Mouse (Mus musculus) ES-Bruce4 (cell line): ENCODE measurements around the gene Vkorc1l1. TPM values are rescaled to one million over a fixed set of nuclear protein-coding genes. Genes with fewer than 3 reads are reported as not detected.

Experiments
- H3K27ac ChIP-seq: 2 replicates; pipeline ENCODE4 v1.5.1; 2012; ENCODE audit warnings: low read length, inconsistent platforms; ENCODE audit not compliant: insufficient read depth
- H3K27me3 ChIP-seq: 2 replicates; pipeline ENCODE4 v1.6.1; 2012; ENCODE audit warnings: mild to moderate bottlenecking, low read length, inconsistent platforms; ENCODE audit not compliant: control insufficient read depth, poor library complexity, insufficient read depth, severe bottlenecking
- H3K36me3 ChIP-seq: 2 replicates; pipeline ENCODE4 v1.6.1; 2012; ENCODE audit warnings: inconsistent platforms, mild to moderate bottlenecking, low read length, moderate library complexity; ENCODE audit not compliant: control insufficient read depth, poor library complexity, insufficient read depth, severe bottlenecking
- H3K4me1 ChIP-seq: one replicate; pipeline ENCODE4 v1.8.1; 2011; ENCODE audit warnings: low read length; ENCODE audit not compliant: control insufficient read depth, insufficient read depth
- H3K4me3 ChIP-seq: 2 replicates; pipeline ENCODE4 v1.5.1; 2011; ENCODE audit warnings: low read depth, mild to moderate bottlenecking, low read length
- H3K9ac ChIP-seq: 2 replicates; pipeline ENCODE4 v1.6.1; 2012; ENCODE audit warnings: low read depth, mild to moderate bottlenecking, inconsistent platforms; ENCODE audit not compliant: poor library complexity, severe bottlenecking
- H3K9me3 ChIP-seq: replicated peaks from 2 replicates; pipeline ENCODE4 v1.6.1; 2012; ENCODE audit warnings: mild to moderate bottlenecking, low read length, inconsistent platforms; ENCODE audit not compliant: control insufficient read depth, poor library complexity, insufficient read depth, severe bottlenecking
- CTCF ChIP-seq: IDR thresholded peaks from one replicate; pipeline ENCODE4 v1.8.1; 2011; ENCODE audit warnings: low read depth, low read length
- EP300 ChIP-seq: IDR thresholded peaks from 2 replicates; pipeline ENCODE4 v1.6.1; 2011; ENCODE audit warnings: low read depth, low read length; ENCODE audit not compliant: insufficient read depth
- POLR2A ChIP-seq: IDR thresholded peaks from one replicate; pipeline ENCODE4 v1.8.1; 2011; ENCODE audit warnings: low read length; ENCODE audit not compliant: insufficient read depth
- polyA plus RNA-seq: library from polyadenylated mRNA; stranded (reverse); fragments of >200 nt; gene quantifications from 2 replicates; pipeline ENCODE4 v1.2.4, GENCODE M21; 2011; ENCODE audit warnings: low read depth; ENCODE audit not compliant: missing spikeins, insufficient read depth, insufficient read length

Gene Vkorc1l1
- polyA plus RNA-seq, 1 experiment = 72.6 TPM

GRCm38 (mm10) chr5:130023067-130023766 lies 81.4 kb downstream of the Vkorc1l1 start:
- TF ChIP-seq POLR2A (no peak), EP300 (no peak), CTCF (no peak)
- H3K27me3 ChIP-seq = no peaks in the 10 kb centered on the region
- no peaks in the 10 kb centered on the region for H3K9me3 ChIP-seq
- peak overlapping the region; percentile 48; the same call in 1 of the 2 replicates for H3K9ac ChIP-seq
- H3K4me1 ChIP-seq = no peaks in the 10 kb centered on the region
- no peak overlapping the region for H3K27ac ChIP-seq
- no peak overlapping the region for H3K4me3 ChIP-seq
- H3K36me3 ChIP-seq = no peaks in the 10 kb centered on the region

GRCm38 (mm10) chr5:130023767-130024539 lies 82.2 kb downstream of the Vkorc1l1 start:
- TF ChIP-seq POLR2A (peak; percentile 55), EP300 (no peak), CTCF (peak; percentile 82)

GRCm38 (mm10) chr5:130027134-130027533 lies 85.4 kb downstream of the Vkorc1l1 start:
- TF ChIP-seq POLR2A = no peak
- TF ChIP-seq EP300 = no peak
- TF ChIP-seq CTCF = no peak
- Histone ChIP-seq H3K9ac (no peak overlapping the region), H3K27ac (no peak overlapping the region), H3K9me3 (no peaks in the 10 kb centered on the region), H3K4me3 (no peak overlapping the region), H3K4me1 (no peaks in the 10 kb centered on the region), H3K36me3 (no peaks in the 10 kb centered on the region), H3K27me3 (no peaks in the 10 kb centered on the region)

More at GRCm38 (mm10) chr5:130023767-130024539, 82.2 kb downstream of the Vkorc1l1 start:
- Histone ChIP-seq H3K9me3 (no peaks in the 10 kb centered on the region), H3K27ac (no peak overlapping the region), H3K4me3 (peak overlapping the region; percentile 90), H3K4me1 (no peaks in the 10 kb centered on the region), H3K9ac (peak overlapping the region; percentile 48), H3K36me3 (no peaks in the 10 kb centered on the region), H3K27me3 (no peaks in the 10 kb centered on the region)

DNA sequence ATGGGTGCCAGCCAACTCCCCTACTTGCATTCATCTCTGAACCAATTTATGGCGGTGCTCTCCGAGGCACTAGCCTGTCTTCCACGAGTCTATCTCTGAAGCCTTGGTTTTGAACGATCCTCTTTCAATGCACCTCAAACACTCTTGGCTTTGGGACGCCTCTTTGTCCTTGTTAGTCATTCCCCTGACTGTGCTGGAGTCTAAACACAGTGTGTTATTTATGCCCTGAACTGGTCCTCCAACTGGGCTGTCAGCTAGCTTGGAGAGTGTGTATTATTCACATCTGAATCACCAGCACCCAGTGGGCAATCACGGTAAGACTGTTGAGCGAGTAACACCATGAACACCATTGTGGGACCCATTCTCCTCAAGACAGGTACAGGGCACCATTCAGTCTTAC lies 85.9 kb downstream of the Vkorc1l1 start:
- Histone ChIP-seq H3K4me1 (no peaks in the 10 kb centered on the region), H3K9me3 (no peaks in the 10 kb centered on the region), H3K27me3 (no peaks in the 10 kb centered on the region), H3K9ac (no peak overlapping the region), H3K27ac (no peak overlapping the region), H3K36me3 (no peaks in the 10 kb centered on the region), H3K4me3 (no peak overlapping the region)
- no peak for TF ChIP-seq POLR2A
- no peak for TF ChIP-seq EP300
- TF ChIP-seq CTCF = no peak

DNA sequence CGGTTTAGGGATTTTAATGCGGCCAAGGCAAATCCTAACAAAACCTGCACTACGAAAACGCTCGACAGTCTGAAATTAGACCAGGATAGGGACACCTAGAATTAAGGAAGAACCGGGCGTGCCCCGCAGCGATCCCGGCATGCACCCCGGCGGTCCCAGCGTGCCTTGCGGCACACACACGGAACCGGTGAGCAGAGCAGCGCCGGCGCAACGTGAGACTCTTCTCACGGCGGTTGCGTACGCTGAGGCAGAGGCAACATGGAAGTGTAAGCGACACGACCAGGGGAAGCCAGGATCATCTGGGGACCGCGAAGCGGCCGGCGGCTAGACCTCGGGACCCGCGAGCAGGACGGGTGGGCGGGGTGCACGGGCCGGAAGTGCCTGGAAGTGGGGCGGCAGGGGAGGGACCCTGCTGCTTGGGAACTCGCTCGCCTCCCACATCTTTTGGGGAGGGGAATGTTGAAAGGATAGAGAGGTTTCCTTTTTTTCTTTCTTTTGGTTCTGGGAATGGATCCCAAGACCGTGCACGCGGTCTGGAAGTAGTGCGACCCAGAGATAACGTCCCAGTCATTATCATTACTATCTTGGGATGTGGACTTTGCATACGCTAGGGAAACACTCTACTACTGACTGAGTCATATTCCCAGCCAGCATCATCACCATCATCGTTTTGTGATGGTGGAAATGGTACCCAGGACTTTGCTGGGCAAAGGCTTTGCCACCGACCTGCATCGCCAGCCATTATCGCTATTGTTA lies 87.5 kb downstream of the Vkorc1l1 start, which contains the start of the genes Asl and Crcp:
TSS of gene Asl (minus strand) at position 106 of the 756 bp plus-strand sequence.
TSS of gene Crcp (plus strand) at position 149 of the 756 bp plus-strand sequence.
- Histone ChIP-seq H3K9ac (peak within 1 kb of the TSS; percentile 81), H3K4me3 (peak within 1 kb of the TSS; percentile 99), H3K4me1 (no peaks in the 10 kb centered on the region), H3K27ac (peak within 1 kb of the TSS; percentile 94), H3K9me3 (no peaks in the 10 kb centered on the region), H3K27me3 (no peaks in the 10 kb centered on the region), H3K36me3 (no peaks in the 10 kb centered on the region)
- no peak for TF ChIP-seq CTCF
- no peak for TF ChIP-seq EP300
- no peak for TF ChIP-seq POLR2A
